8 mouse cellular contexts compared by ENCODE assay signal in genomic region chr9:108461181-108461631, GRCm38 (mm10). TPM values are rescaled to one million over a fixed set of nuclear protein-coding genes. Genes with fewer than 3 reads are reported as not detected.
DNase-seq lines count a peak whose midpoint lies in the region; ATAC-seq lines count a peak whose summit lies in the region.

Gene Klhdc8b (minus strand): TSS chr9:108461581.

- intact Hi-C loops in heart, postnatal 36 days (cut with DNase I): no loop called here

- H3K9me3 ChIP-seq in heart, embryonic 13.5 days: no peaks in the 10 kb centered on the region
- no peaks in the 10 kb centered on the region for H3K9me3 ChIP-seq in heart, embryonic 14.5 days (ENCODE audit: control insufficient read depth, low read length)
- H3K9me3 ChIP-seq in midbrain, embryonic 11.5 days (ENCODE audit: control insufficient read depth, low read length): no peaks in the 10 kb centered on the region

- H3K27me3 ChIP-seq in heart, embryonic 13.5 days (replicated peaks): no peaks in the 10 kb centered on the region
- no peaks in the 10 kb centered on the region for H3K27me3 ChIP-seq in heart, embryonic 14.5 days (ENCODE audit: control insufficient read depth, insufficient read depth, low read length)
- no peaks in the 10 kb centered on the region for H3K27me3 ChIP-seq in midbrain, embryonic 11.5 days (ENCODE audit: control insufficient read depth, insufficient read depth, low read length)

- DNase-seq in heart, postnatal 36 days: no peak
- peak; percentile 62 for DNase-seq in ZHBTc4 (ENCODE audit: low read depth, low spot score)
- DNase-seq in kidney, postnatal 25 days: peak; percentile 38 to 71
- DNase-seq in midbrain, embryonic 11.5 days (ENCODE audit: low spot score, missing footprints): peak; percentile 88
- DNase-seq in cerebellum, adult 9-11 months: no peak

- no peak for ATAC-seq in heart, embryonic 13.5 days (ENCODE audit: extremely low read depth, insufficient number of reproducible peaks, low FRiP score, low TSS enrichment)
- ATAC-seq in heart, embryonic 14.5 days (ENCODE audit: insufficient number of reproducible peaks, insufficient read depth, low FRiP score, low read depth): no peak
- no peak for ATAC-seq in midbrain, embryonic 11.5 days (ENCODE audit: low FRiP score)
- ATAC-seq in erythroid progenitor cell, adult 5-6 weeks (replicated peaks; ENCODE audit: low FRiP score, poor library complexity, severe bottlenecking): no peak

- peak within 1 kb of the TSS; percentile 92 for H3K27ac ChIP-seq in heart, embryonic 13.5 days (replicated peaks)
- peak within 1 kb of the TSS; percentile 69 to 90 for H3K27ac ChIP-seq in heart, embryonic 14.5 days (replicated peaks in 1 of 2; ENCODE audit: control insufficient read depth in 1 of 2, insufficient read depth in 1 of 2, low read depth in 2 of 2, low read length in 2 of 2)
- H3K27ac ChIP-seq in midbrain, embryonic 11.5 days (ENCODE audit: low read depth, low read length): peak within 1 kb of the TSS; percentile 49

- peak within 1 kb of the TSS; percentile 97 for H3K9ac ChIP-seq in heart, embryonic 13.5 days
- peak within 1 kb of the TSS; percentile 93 for H3K9ac ChIP-seq in heart, embryonic 14.5 days (ENCODE audit: low read length)
- H3K9ac ChIP-seq in midbrain, embryonic 11.5 days (ENCODE audit: low read length): peak within 1 kb of the TSS; percentile 73

- WGBS in heart, embryonic 13.5 days: 22% methylated on average over 11 of the region's 11 CpGs
- WGBS in heart, embryonic 14.5 days: 26% methylated on average over 11 of the region's 11 CpGs
- 28% methylated on average over 11 of the region's 11 CpGs for WGBS in midbrain, embryonic 11.5 days

- H3K36me3 ChIP-seq in heart, embryonic 13.5 days: peaks cover 36% of the 10 kb centered on the region
- peaks cover 36% of the 10 kb centered on the region for H3K36me3 ChIP-seq in heart, embryonic 14.5 days (ENCODE audit: control insufficient read depth, insufficient read depth, low read length)
- peaks cover 23% of the 10 kb centered on the region for H3K36me3 ChIP-seq in midbrain, embryonic 11.5 days (ENCODE audit: control insufficient read depth, insufficient read depth, low read length)

- peak within 1 kb of the TSS; percentile 89 for H3K4me2 ChIP-seq in heart, embryonic 13.5 days
- peak within 1 kb of the TSS; percentile 72 for H3K4me2 ChIP-seq in heart, embryonic 14.5 days (ENCODE audit: low read length)
- peak within 1 kb of the TSS; percentile 87 for H3K4me2 ChIP-seq in midbrain, embryonic 11.5 days

- H3K4me1 ChIP-seq in heart, embryonic 13.5 days: peaks cover 28% of the 10 kb centered on the region
- peaks cover 11 to 16% of the 10 kb centered on the region in 2 experiments for H3K4me1 ChIP-seq in heart, embryonic 14.5 days (ENCODE audit: control insufficient read depth in 2 of 2, insufficient read depth in 2 of 2, low read length in 2 of 2)
- peaks cover 11% of the 10 kb centered on the region for H3K4me1 ChIP-seq in midbrain, embryonic 11.5 days (ENCODE audit: control insufficient read depth, insufficient read depth, low read length)

- H3K4me3 ChIP-seq in heart, embryonic 13.5 days: peak within 1 kb of the TSS; percentile 85
- H3K4me3 ChIP-seq in heart, embryonic 14.5 days (ENCODE audit: control insufficient read depth in 1 of 2, insufficient read depth in 1 of 2, low read depth in 1 of 2, low read length in 2 of 2): peak within 1 kb of the TSS; percentile 62 to 84
- peak within 1 kb of the TSS; percentile 69 for H3K4me3 ChIP-seq in midbrain, embryonic 11.5 days (ENCODE audit: low read depth, low read length)

RNA-seq across cellular contexts. Expression of gene Klhdc8b, which starts in this region (rescaled TPM):
- polyA plus RNA-seq in heart, embryonic 13.5 days (2015; fragmentation: Nextera tagmentation; extraction: Ambion mirVana): 90.6 and 106 TPM in 2 replicates
- total RNA-seq in heart, postnatal 36 days (2021): 1 to 10 TPM; 6.8 to 8.9 TPM
- 87.0 and 94.7 TPM in 2 replicates for polyA plus RNA-seq in heart, embryonic 14.5 days (2014; fragmentation: Nextera tagmentation; extraction: Ambion mirVana)
- 34.4 and 36.2 TPM in 2 replicates for polyA plus RNA-seq in midbrain, embryonic 11.5 days (2014; fragmentation: Nextera tagmentation; extraction: Ambion mirVana)
- 2.5 and 2.9 TPM in 2 replicates for total RNA-seq in erythroid progenitor cell, adult 5-6 weeks (2015; ENCODE audit: low replicate concordance)
- total RNA-seq in erythroid progenitor cell, adult 5-6 weeks (2017; ENCODE audit: low replicate concordance): 5.4 TPM in 1 of 2 replicates, not detected in the other

Comparison
In these comparisons a context has a peak if more than half of its experiments do, and no peak if none do; other contexts are left out.
1. DNase-seq: peak in ZHBTc4 (single experiment), kidney, postnatal 25 days (2 of 2) and midbrain, embryonic 11.5 days (single experiment); none in heart, postnatal 36 days (0 of 2) and cerebellum, adult 9-11 months (single experiment).
2. Peak in every context shown above with its lines, with median percentiles within 50 percentile points of each other: H3K27ac ChIP-seq, H3K4me2 ChIP-seq, H3K4me3 ChIP-seq and H3K9ac ChIP-seq.